Mouse (Mus musculus): ENCODE data around the gene Spdye4a. TPM values are rescaled to one million over a fixed set of nuclear protein-coding genes. Genes with fewer than 3 reads are reported as not detected.
A peak's percentile ranks its signal among the peaks of the same experiment; 100 is the strongest.

Gene Spdye4a
- total and polyA plus RNA-seq, 3 experiments: not detected

DNA sequence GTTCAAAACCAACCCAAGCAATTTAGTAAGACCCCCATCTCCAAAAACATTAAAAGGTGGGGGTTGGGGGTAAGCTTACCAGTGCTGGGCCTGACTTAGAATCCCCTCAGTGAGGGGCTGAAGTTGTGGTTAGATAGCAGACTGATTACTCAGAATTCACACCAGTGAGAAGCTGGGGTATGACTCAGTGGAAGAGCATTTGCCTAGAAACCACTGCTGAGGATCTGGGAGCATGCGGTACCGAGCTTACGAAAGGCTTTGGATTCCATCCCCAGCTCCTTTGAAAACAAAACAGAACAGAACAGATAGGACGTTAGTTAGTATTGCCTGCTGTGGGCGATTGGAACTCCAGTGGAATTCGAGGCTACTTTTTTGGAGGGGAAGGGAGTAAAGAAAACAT lies 45.0 kb upstream of the Spdye4a start:
- Histone ChIP-seq H3K27me3 (replicated peaks) (no peaks in the 10 kb centered on the region), H3K27ac (ENCODE audit: insufficient read depth, low read depth) (no peak overlapping the region), H3K36me3 (replicated peaks in 1 of 2; ENCODE audit: control insufficient read depth in 1 of 2, insufficient read depth in 1 of 2, low read length in 1 of 2) (peaks cover 0 to 12% of the 10 kb centered on the region in 2 experiments), H3K79me2 (replicated peaks; ENCODE audit: control insufficient read depth, extremely low read depth, insufficient read depth, poor library complexity, severe bottlenecking) (no peaks in the 10 kb centered on the region), H3K9ac (ENCODE audit: insufficient read depth, low read depth) (no peak overlapping the region), H3K9me3 (replicated peaks; ENCODE audit: low read length) (no peaks in the 10 kb centered on the region), H3K4me3 (replicated peaks in 1 of 3; ENCODE audit: low read depth in 2 of 3, low read length in 2 of 3, poor library complexity in 1 of 3) (no peak overlapping the region), H3K4me2 (ENCODE audit: insufficient read depth, low read depth, poor library complexity, severe bottlenecking) (no peak overlapping the region), H3K4me1 (ENCODE audit: control insufficient read depth in 1 of 2, insufficient read depth in 2 of 2) (peaks cover 16 to 21% of the 10 kb centered on the region in 2 experiments)
- no peak for DNase-seq (ENCODE audit: extremely low read depth)
- dilution Hi-C loops (cut with MboI; ENCODE audit: extremely low pct_ligation_motif_present, extremely low pct_unique_long_range_greater_than_20kb, low sequenced_read_pairs) (no loop called here), in situ Hi-C loops (cut with MboI; ENCODE audit: low pct_ligation_motif_present, low pct_unique_long_range_greater_than_20kb, low sequenced_read_pairs) (no loop called here)
- no peak for TF ChIP-seq ELF1 (IDR thresholded peaks at IDR 0.05; ENCODE audit: low read depth, low read length)
- TF ChIP-seq MXI1 (IDR thresholded peaks at IDR 0.05; ENCODE audit: low read depth, low read length): no peak

DNA sequence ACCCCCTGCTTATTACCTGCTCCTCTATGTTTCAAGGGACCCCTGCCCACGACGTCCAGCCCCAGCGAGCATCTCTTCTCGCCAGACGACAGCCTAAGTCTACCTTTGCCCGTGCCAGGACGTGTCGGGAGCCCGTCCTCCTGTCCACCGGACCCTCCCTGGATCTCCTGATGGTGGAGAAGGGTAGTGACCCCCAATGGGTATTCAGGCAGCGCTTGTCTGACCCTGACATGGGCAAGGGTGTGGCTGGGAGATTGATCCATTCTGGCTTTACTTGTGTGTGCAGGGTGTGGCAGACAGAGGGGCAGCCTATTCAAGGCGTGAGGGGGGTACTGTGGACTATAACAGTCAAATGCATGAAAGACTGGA lies 43.4 kb upstream of the Spdye4a start:
- TF ChIP-seq EP300 (IDR thresholded peaks at IDR 0.05; ENCODE audit: low read length) (no peak), KAT2A (IDR thresholded peaks at IDR 0.05; ENCODE audit: insufficient replicate concordance, low read length) (no peak), NELFE (IDR thresholded peaks at IDR 0.05; ENCODE audit: low read depth, low read length) (no peak), SMC3 (IDR thresholded peaks at IDR 0.05; ENCODE audit: low read depth, low read length) (no peak), TBP (conservative IDR thresholded peaks at IDR 0.05; ENCODE audit: low read depth, low read length) (no peak), CHD2 (IDR thresholded peaks at IDR 0.05; ENCODE audit: low read length) (no peak), JUN (IDR thresholded peaks at IDR 0.05; ENCODE audit: insufficient read depth, low read depth, low read length) (no peak), USF2 (conservative IDR thresholded peaks at IDR 0.05; ENCODE audit: low read depth, low read length) (no peak), POLR2A (IDR thresholded peaks at IDR 0.05; ENCODE audit: low read depth, low read length) (no peak), ELF1 (IDR thresholded peaks at IDR 0.05; ENCODE audit: low read depth, low read length) (no peak), RAD21 (IDR thresholded peaks at IDR 0.05; ENCODE audit: low read depth, low read length) (no peak), ZMIZ1 (IDR thresholded peaks at IDR 0.05; ENCODE audit: low read depth, low read length) (no peak), IRF4 (IDR thresholded peaks at IDR 0.05; ENCODE audit: low read depth, low read length) (no peak), MEF2A (IDR thresholded peaks at IDR 0.05; ENCODE audit: borderline replicate concordance, low read depth, low read length) (no peak), CHD1 (IDR thresholded peaks at IDR 0.05; ENCODE audit: low read depth, low read length) (no peak), MYC (IDR thresholded peaks at IDR 0.05; ENCODE audit: low read depth, low read length) (no peak), MXI1 (IDR thresholded peaks at IDR 0.05; ENCODE audit: low read depth, low read length) (no peak; the same call in 1 of the 2 replicates), TCF12 (IDR thresholded peaks at IDR 0.05; ENCODE audit: low read depth, low read length) (no peak), MAZ (IDR thresholded peaks at IDR 0.05; ENCODE audit: low read depth, low read length) (no peak), PAX5 (IDR thresholded peaks at IDR 0.05; ENCODE audit: low read length) (no peak)
- H3K27ac ChIP-seq (ENCODE audit: insufficient read depth, low read depth): no peak overlapping the region
- H3K4me3 ChIP-seq (replicated peaks in 1 of 3; ENCODE audit: low read depth in 2 of 3, low read length in 2 of 3, poor library complexity in 1 of 3): peak overlapping the region; percentile 84 to 94 (median 88)
- DNase-seq (ENCODE audit: extremely low read depth): no peak
- dilution Hi-C loops (cut with MboI; ENCODE audit: extremely low pct_ligation_motif_present, extremely low pct_unique_long_range_greater_than_20kb, low sequenced_read_pairs) (no loop called here), in situ Hi-C loops (cut with MboI; ENCODE audit: low pct_ligation_motif_present, low pct_unique_long_range_greater_than_20kb, low sequenced_read_pairs) (no loop called here)
- peaks cover 0 to 12% of the 10 kb centered on the region in 2 experiments for H3K36me3 ChIP-seq (replicated peaks in 1 of 2; ENCODE audit: control insufficient read depth in 1 of 2, insufficient read depth in 1 of 2, low read length in 1 of 2)
- H3K9me3 ChIP-seq (replicated peaks; ENCODE audit: low read length): no peaks in the 10 kb centered on the region
- H3K79me2 ChIP-seq (replicated peaks; ENCODE audit: control insufficient read depth, extremely low read depth, insufficient read depth, poor library complexity, severe bottlenecking): no peaks in the 10 kb centered on the region
- H3K4me1 ChIP-seq (ENCODE audit: control insufficient read depth in 1 of 2, insufficient read depth in 2 of 2): peaks cover 16 to 21% of the 10 kb centered on the region in 2 experiments
- H3K9ac ChIP-seq (ENCODE audit: insufficient read depth, low read depth): peak overlapping the region; percentile 91
- H3K4me2 ChIP-seq (ENCODE audit: insufficient read depth, low read depth, poor library complexity, severe bottlenecking): peak overlapping the region; percentile 45
- H3K27me3 ChIP-seq (replicated peaks): no peaks in the 10 kb centered on the region

Data from CH12.LX (cell line).